Mouse (Mus musculus) hindbrain, embryonic 15.5 days (tissue): Measurements from ENCODE around the gene Ccdc146. TPM values are rescaled to one million over a fixed set of nuclear protein-coding genes. Genes with fewer than 3 reads are reported as not detected.

Source experiments
- ATAC-seq: fragments of 200-750 bp; cut with Nextera tagmentation; 2 replicates; pipeline ENCODE4 v1.8.0; 2017; ENCODE audit warnings: low read depth, moderate number of reproducible peaks, moderate TSS enrichment; ENCODE audit not compliant: low FRiP score
- H3K27ac ChIP-seq: fragments of 300-500 bp; sonication (generic); replicated peaks from 2 replicates; pipeline ENCODE4 v1.5.1; 2015; ENCODE audit warnings: mild to moderate bottlenecking, inconsistent platforms
- H3K27me3 ChIP-seq: fragments of 300-500 bp; sonication (generic); 2 replicates; pipeline ENCODE4 v1.6.1; 2015; ENCODE audit warnings: control low read depth, inconsistent platforms
- H3K36me3 ChIP-seq: fragments of 300-500 bp; sonication (generic); 2 replicates; pipeline ENCODE4 v1.6.1; 2015; ENCODE audit warnings: control low read depth, inconsistent platforms
- H3K4me1 ChIP-seq: fragments of 300-500 bp; sonication (generic); replicated peaks from 2 replicates; pipeline ENCODE4 v1.6.1; 2015; ENCODE audit warnings: control low read depth, inconsistent platforms
- H3K4me2 ChIP-seq: fragments of 300-500 bp; sonication (generic); 2 replicates; pipeline ENCODE4 v1.6.1; 2015; ENCODE audit warnings: moderate library complexity, mild to moderate bottlenecking, inconsistent platforms
- H3K4me3 ChIP-seq: fragments of 300-500 bp; sonication (generic); 2 replicates; pipeline ENCODE4 v1.5.1; 2015; ENCODE audit warnings: mild to moderate bottlenecking, inconsistent platforms
- H3K9ac ChIP-seq: fragments of 300-500 bp; sonication (generic); 2 replicates; pipeline ENCODE4 v1.6.1; 2015; ENCODE audit warnings: inconsistent platforms
- H3K9me3 ChIP-seq: fragments of 300-500 bp; sonication (generic); 2 replicates; pipeline ENCODE4 v1.6.1; 2016; ENCODE audit warnings: control low read depth, inconsistent platforms
- WGBS: fragments of 180-500 bp; shearing (Covaris S2); methylation state at CpG from one replicate; pipeline ENCODE4 v1.1.7; 2015; 5-methylcytosine and 5-hydroxymethylcytosine counted together
- polyA plus RNA-seq: library from polyadenylated mRNA; unstranded; fragments of >200 nt; fragmentation: Nextera tagmentation; extraction: Ambion mirVana; gene quantifications from 2 replicates; pipeline ENCODE4 v1.2.1, GENCODE M21; 2015

Gene Ccdc146
- 1.0 and 1.2 TPM in 2 replicates for polyA plus RNA-seq

DNA sequence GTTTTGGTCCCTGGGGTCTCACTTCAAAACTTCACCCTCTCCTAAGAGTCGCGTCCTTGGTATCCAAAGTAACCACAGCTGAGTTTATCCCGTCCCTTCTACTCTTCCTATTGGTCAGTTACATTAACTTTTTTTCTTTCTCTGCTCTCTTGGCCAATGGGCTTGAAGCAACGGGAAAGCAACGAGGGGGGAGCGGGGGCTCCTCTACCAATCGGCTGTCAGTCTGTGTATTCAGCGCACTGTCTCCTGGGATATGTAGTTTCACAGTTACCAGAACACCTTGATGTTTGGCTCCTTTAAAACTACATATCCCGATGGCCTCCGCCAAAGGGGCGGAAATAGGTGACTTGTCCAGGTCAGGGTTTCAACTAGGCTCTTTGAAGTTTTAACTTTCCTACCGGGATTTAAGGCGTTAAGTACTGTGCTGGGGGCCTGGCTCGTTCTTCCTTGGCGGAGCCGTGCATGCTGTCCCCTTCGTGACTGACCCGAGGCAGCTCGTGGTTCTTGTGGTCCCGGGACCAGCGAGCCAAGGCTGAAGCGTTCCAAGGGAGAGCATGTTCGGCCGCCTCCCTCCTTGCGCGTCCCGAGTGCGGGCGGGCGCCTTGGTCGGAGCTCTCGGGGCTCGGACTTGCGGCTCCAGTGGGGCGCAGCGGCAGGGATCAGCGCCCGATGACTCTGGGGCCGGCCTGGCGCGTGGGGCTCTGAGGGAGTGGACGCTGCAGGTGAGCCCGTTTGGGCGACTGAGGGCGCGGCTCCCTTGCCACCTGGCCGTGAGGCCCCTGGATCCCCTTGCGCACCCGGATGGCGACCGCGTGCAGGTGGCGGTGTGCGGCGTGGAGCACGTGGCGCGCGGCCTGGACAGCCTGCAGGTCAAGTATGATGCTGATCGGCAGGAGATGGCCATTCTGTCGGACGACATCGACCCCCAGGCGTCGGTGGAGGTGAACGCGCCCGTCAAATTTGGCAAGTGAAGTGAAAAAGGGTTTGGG lies at the start of gene Ccdc146, which contains the start of gene Fam185a:
Gene Ccdc146 (minus strand): TSS at position 64 of the 989 bp plus-strand sequence.
Gene Fam185a (plus strand): TSS at position 345 of the 989 bp plus-strand sequence.
- Histone ChIP-seq H3K9me3 (no peaks in the 10 kb centered on the region), H3K4me1 (peaks cover 17% of the 10 kb centered on the region), H3K27me3 (no peaks in the 10 kb centered on the region), H3K4me2 (peak within 1 kb of the TSS; percentile 83), H3K36me3 (no peaks in the 10 kb centered on the region), H3K4me3 (peak within 1 kb of the TSS; percentile 94), H3K9ac (peak within 1 kb of the TSS; percentile 78), H3K27ac (peak within 1 kb of the TSS; percentile 65)
- ATAC-seq, result peak; percentile 100
- WGBS, result under 1% methylated on average over 68 of the region's 68 CpGs

DNA sequence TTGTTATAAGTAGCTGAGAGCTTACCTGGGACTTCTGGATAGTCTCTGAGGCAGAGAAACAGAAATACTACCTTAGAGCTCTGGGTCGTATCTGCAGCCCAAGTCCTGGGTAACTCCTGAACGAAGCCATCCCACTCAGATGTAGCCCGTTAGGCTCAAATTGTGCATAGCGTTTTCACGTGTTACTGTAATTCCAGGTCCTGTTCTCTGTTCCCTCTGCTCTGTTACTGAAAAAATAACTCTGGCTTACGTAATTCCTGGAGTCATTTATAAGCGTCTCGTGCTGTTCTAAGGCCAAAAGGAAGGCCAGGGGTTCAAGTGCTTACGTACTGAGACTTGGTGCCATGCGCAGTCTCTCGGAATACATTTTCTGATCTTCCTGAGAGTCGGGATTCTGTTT lies 43.6 kb upstream of the Ccdc146 start:
- Histone ChIP-seq H3K36me3 (no peaks in the 10 kb centered on the region), H3K27me3 (no peaks in the 10 kb centered on the region), H3K9me3 (no peaks in the 10 kb centered on the region), H3K9ac (no peak overlapping the region), H3K27ac (no peak overlapping the region), H3K4me1 (no peaks in the 10 kb centered on the region), H3K4me3 (no peak overlapping the region), H3K4me2 (no peak overlapping the region)
- ATAC-seq, result no peak
- 89% methylated on average over 12 of the region's 12 CpGs for WGBS

DNA sequence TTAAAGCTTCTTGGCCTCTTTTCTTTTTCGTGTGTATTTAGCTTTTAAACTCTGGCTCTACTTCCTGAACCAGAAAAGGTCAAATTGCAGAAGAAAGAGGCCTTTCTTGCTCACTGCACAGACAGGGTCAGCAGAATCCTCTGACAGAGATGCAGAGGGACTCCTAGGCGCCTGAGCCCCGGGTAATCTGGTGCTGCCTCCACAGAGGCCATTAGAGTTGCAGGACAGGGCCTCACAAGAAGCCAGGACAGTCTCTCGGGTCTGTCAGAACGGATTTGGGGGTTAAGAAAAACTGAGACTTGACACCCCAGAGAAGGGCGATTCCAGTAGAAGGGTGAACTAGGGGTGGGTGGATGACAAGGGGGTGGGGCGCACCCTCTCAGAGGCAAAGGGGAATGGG lies 42.9 kb upstream of the Ccdc146 start:
- ATAC-seq, result no peak
- Histone ChIP-seq H3K36me3 (no peaks in the 10 kb centered on the region), H3K9ac (no peak overlapping the region), H3K9me3 (no peaks in the 10 kb centered on the region), H3K27ac (no peak overlapping the region), H3K27me3 (no peaks in the 10 kb centered on the region), H3K4me3 (no peak overlapping the region), H3K4me1 (no peaks in the 10 kb centered on the region), H3K4me2 (no peak overlapping the region)
- 72% methylated on average over 7 of the region's 7 CpGs for WGBS

DNA sequence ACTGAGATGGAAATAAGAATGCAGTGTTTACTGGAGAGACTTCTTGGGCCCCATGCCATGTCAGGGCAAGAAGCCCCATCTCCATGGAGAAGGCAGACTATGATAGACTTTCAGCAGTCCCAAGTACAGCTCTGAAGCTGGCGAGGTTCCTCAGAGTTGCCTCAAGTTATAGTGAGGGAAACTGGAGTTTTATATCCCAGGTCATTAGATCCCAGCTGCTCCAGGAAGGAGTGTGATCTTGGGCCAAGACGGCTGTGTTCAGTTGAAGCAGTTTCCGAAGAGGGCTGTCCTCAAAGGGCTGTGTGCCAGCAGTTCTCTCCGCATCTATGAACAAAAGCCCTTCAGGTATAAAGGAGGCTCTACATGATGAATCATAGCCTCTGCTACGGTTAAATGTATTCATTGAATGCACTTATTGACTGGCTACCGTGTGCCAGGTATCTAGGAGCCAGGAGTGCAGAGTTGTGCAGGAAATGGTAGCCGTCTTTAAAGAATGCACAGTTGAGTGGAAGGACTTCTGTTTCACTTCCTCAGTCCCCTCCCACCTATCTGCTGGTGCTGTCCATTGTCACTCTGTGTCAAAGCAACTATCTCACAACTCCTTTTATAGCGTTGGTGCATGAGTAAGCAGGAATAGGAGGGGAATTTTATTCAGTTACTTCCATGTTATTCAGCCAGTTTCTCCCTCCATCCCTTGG lies 16.5 kb upstream of the Ccdc146 start:
- no peak overlapping the region; the same call in 1 of the 2 replicates for H3K27ac ChIP-seq
- H3K4me1 ChIP-seq, result no peaks in the 10 kb centered on the region
- no peak overlapping the region for H3K4me2 ChIP-seq
- H3K27me3 ChIP-seq, result no peaks in the 10 kb centered on the region
- H3K9me3 ChIP-seq, result no peaks in the 10 kb centered on the region
- H3K9ac ChIP-seq, result no peak overlapping the region
- H3K36me3 ChIP-seq, result no peaks in the 10 kb centered on the region
- WGBS, result 57% methylated on average over 8 of the region's 8 CpGs
- H3K4me3 ChIP-seq, result no peak overlapping the region
- ATAC-seq, result peak; percentile 84

DNA sequence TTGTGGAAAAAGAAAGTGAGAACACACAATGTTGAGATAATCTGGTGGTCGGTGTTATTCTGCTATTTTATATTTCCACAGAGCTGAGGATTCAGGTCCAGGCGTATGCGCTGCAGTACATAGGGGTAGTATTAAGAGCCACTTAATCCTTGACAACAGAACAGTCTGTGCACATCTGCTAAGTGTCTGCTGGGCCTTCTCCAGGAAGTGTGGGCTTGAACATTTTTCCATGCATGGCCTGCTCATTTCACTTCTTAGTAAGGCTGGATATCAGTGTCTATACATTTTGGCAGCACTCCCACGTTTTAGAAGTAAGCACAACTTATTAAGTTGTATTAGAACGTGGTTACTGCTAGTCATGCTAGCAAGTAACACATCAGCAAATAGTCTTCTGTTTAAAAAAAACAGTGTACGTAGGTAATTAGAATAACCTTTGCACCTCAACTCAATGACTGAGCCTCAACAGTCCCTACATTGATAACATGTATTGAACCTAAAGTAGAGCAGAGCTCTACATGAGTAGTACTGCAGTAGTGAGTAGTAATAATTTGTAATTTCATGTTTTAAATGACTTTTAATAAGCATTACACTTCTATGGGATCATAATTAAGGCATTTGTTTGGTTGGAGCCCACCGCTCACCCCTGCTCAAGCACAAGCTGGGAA lies 15.1 kb upstream of the Ccdc146 start:
- Histone ChIP-seq H3K27ac (no peak overlapping the region), H3K9ac (no peak overlapping the region), H3K9me3 (no peaks in the 10 kb centered on the region), H3K36me3 (no peaks in the 10 kb centered on the region), H3K4me3 (no peak overlapping the region), H3K4me1 (no peaks in the 10 kb centered on the region; the same call in 1 of the 2 replicates), H3K4me2 (no peak overlapping the region), H3K27me3 (no peaks in the 10 kb centered on the region)
- 91% methylated on average over 7 of the region's 7 CpGs for WGBS
- no peak for ATAC-seq

DNA sequence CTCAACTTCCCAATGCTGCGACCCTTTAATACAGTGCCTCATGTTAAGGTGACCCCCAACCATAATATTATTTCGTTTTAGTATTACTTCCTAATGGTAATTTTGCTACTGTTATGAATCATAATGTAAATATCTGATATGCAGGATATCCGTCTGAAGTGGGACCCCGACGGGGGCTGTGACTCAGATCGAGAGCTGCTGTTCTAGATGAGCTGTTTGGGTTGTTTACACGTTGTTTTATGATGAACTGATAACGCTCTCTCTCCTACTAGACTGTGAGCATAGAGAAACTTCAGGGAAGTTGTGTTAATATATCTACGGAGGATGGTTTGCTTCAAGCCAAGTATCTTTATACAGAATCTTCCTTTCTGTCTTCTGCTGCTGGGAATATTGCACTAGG lies 14.0 kb upstream of the Ccdc146 start:
- H3K27me3 ChIP-seq, result no peaks in the 10 kb centered on the region

DNA sequence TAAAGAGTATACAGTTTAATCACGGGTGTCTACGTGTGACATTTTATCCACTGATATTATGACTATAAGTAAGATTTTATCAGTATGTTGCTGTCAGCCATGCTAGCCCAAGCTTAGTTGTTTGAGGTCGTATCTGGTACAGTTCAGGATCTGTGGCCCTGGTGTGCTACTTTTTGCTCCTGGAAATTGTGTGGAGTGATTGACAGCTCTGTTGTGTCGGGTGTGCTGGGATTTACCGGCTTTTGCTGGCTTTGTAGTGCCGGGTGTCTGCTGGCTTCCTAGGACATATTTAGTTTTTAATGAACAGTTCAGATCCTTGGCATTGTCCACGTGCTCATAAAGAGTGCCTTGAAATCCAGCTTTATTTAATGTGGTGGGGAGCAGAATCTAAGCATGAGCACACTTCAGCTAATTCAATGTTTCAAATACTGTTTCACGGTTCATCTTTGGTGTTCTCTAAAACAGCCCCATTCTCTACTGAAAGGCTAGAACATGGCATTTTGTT lies 12.0 kb upstream of the Ccdc146 start:
- WGBS, result 52% methylated on average over 8 of the region's 8 CpGs
- no peak for ATAC-seq
- no peak overlapping the region for H3K4me3 ChIP-seq
- no peaks in the 10 kb centered on the region for H3K27me3 ChIP-seq
- H3K9me3 ChIP-seq, result no peaks in the 10 kb centered on the region
- no peaks in the 10 kb centered on the region; the same call in 1 of the 2 replicates for H3K4me1 ChIP-seq
- no peak overlapping the region for H3K4me2 ChIP-seq
- no peak overlapping the region for H3K9ac ChIP-seq
- no peak overlapping the region for H3K27ac ChIP-seq
- H3K36me3 ChIP-seq, result no peaks in the 10 kb centered on the region

More for the DNA sequence above, 14.0 kb upstream of the Ccdc146 start:
- Histone ChIP-seq H3K4me1 (no peaks in the 10 kb centered on the region; the same call in 1 of the 2 replicates), H3K9ac (no peak overlapping the region), H3K9me3 (no peaks in the 10 kb centered on the region), H3K36me3 (no peaks in the 10 kb centered on the region), H3K27ac (no peak overlapping the region), H3K4me3 (no peak overlapping the region), H3K4me2 (no peak overlapping the region)
- ATAC-seq, result no peak
- 93% methylated on average over 9 of the region's 9 CpGs for WGBS

DNA sequence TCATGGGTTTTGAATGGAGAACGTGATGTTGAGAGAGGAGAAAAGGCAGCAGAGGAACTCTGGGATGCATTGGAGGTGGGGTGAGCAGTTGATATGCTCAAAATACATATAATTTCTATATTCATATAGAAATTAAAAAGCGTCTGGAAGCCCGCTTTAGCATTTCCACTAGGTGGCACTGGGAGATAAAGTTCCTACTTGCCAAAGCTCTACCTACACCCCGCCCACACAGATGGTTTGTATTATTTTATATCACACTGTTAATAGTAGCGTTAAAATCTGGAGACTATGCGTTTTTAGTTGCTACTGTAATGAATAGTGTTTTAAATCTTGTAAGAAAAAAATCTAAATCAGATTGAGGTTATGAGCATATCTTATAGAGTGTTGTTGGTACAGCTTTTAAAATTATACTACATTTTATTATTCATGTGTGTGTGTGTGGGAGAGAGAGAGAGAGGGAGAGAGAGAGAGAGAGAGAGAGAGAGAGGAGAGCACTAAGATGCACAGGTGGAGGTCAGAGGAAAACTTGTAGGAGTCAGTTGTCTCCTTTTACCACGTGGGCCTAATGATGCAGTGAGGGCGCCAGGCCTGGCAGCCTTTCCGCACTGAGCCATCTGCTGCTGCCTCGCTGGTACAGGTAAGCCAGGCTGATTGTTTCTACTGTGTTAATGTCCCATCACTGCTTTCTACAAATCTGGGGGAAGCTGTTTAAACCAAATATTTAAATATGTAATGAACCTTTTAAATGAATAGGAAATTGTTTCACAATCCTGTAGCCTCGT lies 9.9 kb upstream of the Ccdc146 start:
- WGBS, result 67% methylated on average over 11 of the region's 11 CpGs

DNA sequence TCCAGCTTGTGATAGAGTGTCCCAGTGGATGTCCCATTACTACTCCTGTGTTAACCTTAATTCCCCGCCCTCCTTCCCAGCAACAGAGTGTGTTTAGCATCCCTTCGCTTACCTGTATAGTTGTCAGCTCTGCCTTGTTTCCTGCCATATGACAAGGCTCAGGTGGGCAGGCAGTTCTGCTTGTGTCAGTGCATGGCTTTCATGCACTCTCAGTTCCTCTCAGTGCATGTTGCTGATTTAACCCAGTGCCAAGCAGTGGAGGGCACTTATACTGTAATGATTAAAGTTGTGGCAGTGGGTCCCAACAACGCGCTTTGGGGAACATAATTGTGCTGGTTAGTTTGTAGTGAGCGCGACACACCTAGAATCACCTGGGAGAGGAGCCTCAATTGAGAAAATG lies 2.2 kb upstream of the Ccdc146 start:
- no peaks in the 10 kb centered on the region for H3K27me3 ChIP-seq
- peak overlapping the region; percentile 83 for H3K4me2 ChIP-seq
- WGBS, result 95% methylated on average over 6 of the region's 6 CpGs
- peak overlapping the region; percentile 94; the same call in 1 of the 2 replicates for H3K4me3 ChIP-seq
- H3K4me1 ChIP-seq, result peaks cover 17% of the 10 kb centered on the region
- ATAC-seq, result no peak
- H3K36me3 ChIP-seq, result no peaks in the 10 kb centered on the region
- H3K27ac ChIP-seq, result no peak overlapping the region
- no peaks in the 10 kb centered on the region for H3K9me3 ChIP-seq
- no peak overlapping the region for H3K9ac ChIP-seq

More for the DNA sequence above, 9.9 kb upstream of the Ccdc146 start:
- no peaks in the 10 kb centered on the region; the same call in 1 of the 2 replicates for H3K4me1 ChIP-seq
- no peaks in the 10 kb centered on the region for H3K36me3 ChIP-seq
- H3K4me3 ChIP-seq, result no peak overlapping the region
- no peak overlapping the region for H3K27ac ChIP-seq
- H3K4me2 ChIP-seq, result no peak overlapping the region
- H3K9me3 ChIP-seq, result no peaks in the 10 kb centered on the region
- no peaks in the 10 kb centered on the region for H3K27me3 ChIP-seq
- H3K9ac ChIP-seq, result no peak overlapping the region
- peak; percentile 79 for ATAC-seq

DNA sequence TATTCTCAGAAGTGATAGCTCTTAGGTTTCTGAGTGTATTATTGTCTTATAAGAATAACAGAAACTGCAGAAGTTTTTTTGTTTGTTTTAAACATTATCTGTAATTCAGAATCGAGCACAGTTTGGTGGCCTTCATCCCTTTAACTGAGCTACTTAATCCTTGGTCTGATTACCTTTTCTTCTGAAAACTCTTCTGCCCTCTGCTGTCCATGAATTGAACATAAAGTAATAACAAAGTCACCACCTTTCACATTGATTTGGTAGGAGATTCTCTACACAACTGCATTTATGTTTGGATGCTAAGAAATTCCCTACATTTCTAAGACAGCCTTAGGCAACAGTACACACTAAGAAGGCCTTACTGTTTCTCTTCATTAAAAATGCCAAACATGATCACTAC lies 3.9 kb downstream of the Ccdc146 start:
- H3K9ac ChIP-seq, result no peak overlapping the region
- H3K4me2 ChIP-seq, result no peak overlapping the region
- no peaks in the 10 kb centered on the region for H3K36me3 ChIP-seq
- no peaks in the 10 kb centered on the region for H3K27me3 ChIP-seq
- no peak overlapping the region for H3K4me3 ChIP-seq
- H3K4me1 ChIP-seq, result peaks cover 3% of the 10 kb centered on the region
- no peak for ATAC-seq
- WGBS, result 41% methylated on average over 1 of the region's 1 CpGs
- H3K27ac ChIP-seq, result no peak overlapping the region
- no peaks in the 10 kb centered on the region for H3K9me3 ChIP-seq

DNA sequence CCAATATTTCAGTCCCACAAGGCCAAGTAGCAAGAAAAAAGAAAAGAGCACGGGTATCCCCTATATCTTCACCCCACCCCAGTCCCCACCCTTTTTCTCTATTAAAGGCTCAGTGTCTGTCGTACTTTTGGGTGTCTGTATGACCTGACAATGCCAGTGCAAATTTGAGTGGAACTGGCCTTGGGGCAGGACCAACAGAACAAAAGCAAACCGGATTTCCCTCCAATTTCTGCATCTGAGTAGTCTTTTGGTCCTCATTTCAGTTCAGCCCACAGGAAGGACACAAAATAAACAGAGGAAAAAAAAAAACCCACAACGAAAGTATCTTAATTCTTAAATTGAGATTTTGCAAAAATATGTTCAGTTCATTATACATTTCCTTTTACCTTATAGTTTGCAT lies 5.9 kb downstream of the Ccdc146 start:
- no peaks in the 10 kb centered on the region for H3K4me1 ChIP-seq

More for the DNA sequence above, 5.9 kb downstream of the Ccdc146 start:
- 71% methylated on average over 4 of the region's 4 CpGs for WGBS
- no peaks in the 10 kb centered on the region for H3K36me3 ChIP-seq
- H3K4me3 ChIP-seq, result no peak overlapping the region
- no peak overlapping the region for H3K9ac ChIP-seq
- no peaks in the 10 kb centered on the region for H3K27me3 ChIP-seq
- H3K9me3 ChIP-seq, result no peaks in the 10 kb centered on the region
- H3K4me2 ChIP-seq, result no peak overlapping the region
- no peak overlapping the region for H3K27ac ChIP-seq
- ATAC-seq, result no peak
